Mouse (Mus musculus): ENCODE data around the gene Slc12a8. TPM values are rescaled to one million over a fixed set of nuclear protein-coding genes. Genes with fewer than 3 reads are reported as not detected.

Gene Slc12a8
- polyA plus RNA-seq (2014; fragmentation: Nextera tagmentation; extraction: Ambion mirVana), result 1.2 and 1.3 TPM in 2 replicates

- Histone ChIP-seq H3K4me3 (ENCODE audit: low read depth, low read length) (peak within 1 kb of the TSS; percentile 25), H3K27me3 (ENCODE audit: control insufficient read depth, insufficient read depth, low read length) (no peaks in the 10 kb centered on the region), H3K4me1 (ENCODE audit: control insufficient read depth, insufficient read depth, low read length) (peaks cover 9% of the 10 kb centered on the region), H3K9ac (ENCODE audit: low read length) (peak within 1 kb of the TSS; percentile 64), H3K9me3 (ENCODE audit: control insufficient read depth, low read length) (no peaks in the 10 kb centered on the region), H3K36me3 (ENCODE audit: control insufficient read depth, insufficient read depth, low read length) (no peaks in the 10 kb centered on the region), H3K4me2 (peak within 1 kb of the TSS; percentile 62), H3K27ac (ENCODE audit: low read depth, low read length) (no peak within 1 kb of the TSS)
- peak; percentile 88 for DNase-seq (ENCODE audit: low spot score, missing footprints)
- ATAC-seq (ENCODE audit: low FRiP score), result peak; percentile 71
- WGBS, result 3% methylated on average over 27 of the region's 27 CpGs
These were observed at the start of gene Slc12a8 for GRCm38 (mm10) chr16:33516807-33517565. Gene Slc12a8 (plus strand): TSS chr16:33517328.

GRCm38 (mm10) chr16:33467451-33467850 is 49.7 kb upstream of the Slc12a8 start:
- 70% methylated on average over 6 of the region's 6 CpGs for WGBS
- Histone ChIP-seq H3K9ac (ENCODE audit: low read length) (no peak overlapping the region), H3K27ac (ENCODE audit: low read depth, low read length) (no peak overlapping the region), H3K4me1 (ENCODE audit: control insufficient read depth, insufficient read depth, low read length) (no peaks in the 10 kb centered on the region), H3K4me2 (no peak overlapping the region), H3K27me3 (ENCODE audit: control insufficient read depth, insufficient read depth, low read length) (no peaks in the 10 kb centered on the region), H3K9me3 (ENCODE audit: control insufficient read depth, low read length) (no peaks in the 10 kb centered on the region), H3K36me3 (ENCODE audit: control insufficient read depth, insufficient read depth, low read length) (peaks cover 2% of the 10 kb centered on the region; the same call in 1 of the 2 replicates), H3K4me3 (ENCODE audit: low read depth, low read length) (no peak overlapping the region)
- no peak for DNase-seq (ENCODE audit: low spot score, missing footprints)
- ATAC-seq (ENCODE audit: low FRiP score), result no peak

DNA sequence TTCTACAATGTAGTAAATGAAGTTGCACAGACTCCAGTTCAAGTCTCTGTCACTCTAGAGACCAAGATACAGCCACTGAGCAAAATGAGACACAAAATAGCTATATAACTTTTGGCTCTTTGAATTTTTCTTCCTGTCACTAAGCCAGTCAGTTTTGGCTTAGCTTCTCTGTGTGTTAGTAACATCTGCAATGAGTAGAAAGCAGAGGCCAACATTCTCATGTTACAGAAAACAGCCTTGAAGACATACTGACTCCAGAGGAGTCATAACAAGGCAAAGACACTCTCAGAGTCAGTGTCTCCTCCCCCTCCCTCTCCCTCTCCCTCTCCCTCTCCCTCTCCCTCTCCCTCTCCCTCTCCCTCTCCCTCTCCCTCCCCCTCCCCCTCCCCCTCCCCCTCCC is 47.2 kb upstream of the Slc12a8 start:
- no peak for ATAC-seq (ENCODE audit: low FRiP score)
- peaks cover 2% of the 10 kb centered on the region; the same call in 1 of the 2 replicates for H3K36me3 ChIP-seq (ENCODE audit: control insufficient read depth, insufficient read depth, low read length)

DNA sequence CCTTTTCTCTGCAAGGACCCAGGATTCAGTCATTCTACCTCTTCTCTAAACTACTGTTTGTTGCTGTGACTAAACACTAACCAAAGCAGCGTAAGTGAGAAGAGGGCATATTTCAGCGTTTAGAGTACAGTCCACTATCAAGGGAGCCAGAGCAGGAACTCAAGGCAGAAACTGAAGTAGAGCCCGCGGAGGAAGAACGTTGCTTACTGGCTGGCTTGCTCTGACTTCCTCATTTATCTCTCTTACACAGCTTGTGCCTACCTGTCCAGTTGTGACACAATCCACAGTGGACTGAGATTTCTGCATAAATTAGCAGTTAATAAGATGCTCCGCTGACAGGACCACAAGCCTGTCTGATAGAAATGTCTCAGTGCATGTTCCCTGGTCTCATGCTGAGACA is 42.7 kb upstream of the Slc12a8 start:
- peaks cover 11% of the 10 kb centered on the region for H3K36me3 ChIP-seq (ENCODE audit: control insufficient read depth, insufficient read depth, low read length)
- no peak overlapping the region for H3K4me2 ChIP-seq
- H3K9ac ChIP-seq (ENCODE audit: low read length), result no peak overlapping the region
- no peaks in the 10 kb centered on the region for H3K9me3 ChIP-seq (ENCODE audit: control insufficient read depth, low read length)
- no peaks in the 10 kb centered on the region for H3K4me1 ChIP-seq (ENCODE audit: control insufficient read depth, insufficient read depth, low read length)
- DNase-seq (ENCODE audit: low spot score, missing footprints) (no peak), ATAC-seq (ENCODE audit: low FRiP score) (no peak)
- H3K4me3 ChIP-seq (ENCODE audit: low read depth, low read length), result no peak overlapping the region
- 96% methylated on average over 6 of the region's 6 CpGs for WGBS
- no peaks in the 10 kb centered on the region for H3K27me3 ChIP-seq (ENCODE audit: control insufficient read depth, insufficient read depth, low read length)
- H3K27ac ChIP-seq (ENCODE audit: low read depth, low read length), result no peak overlapping the region

More for the DNA sequence above, 47.2 kb upstream of the Slc12a8 start:
- H3K4me1 ChIP-seq (ENCODE audit: control insufficient read depth, insufficient read depth, low read length), result no peaks in the 10 kb centered on the region
- H3K9me3 ChIP-seq (ENCODE audit: control insufficient read depth, low read length), result no peaks in the 10 kb centered on the region
- H3K4me2 ChIP-seq, result no peak overlapping the region
- H3K27ac ChIP-seq (ENCODE audit: low read depth, low read length), result no peak overlapping the region
- no peak overlapping the region for H3K4me3 ChIP-seq (ENCODE audit: low read depth, low read length)
- no peak overlapping the region for H3K9ac ChIP-seq (ENCODE audit: low read length)
- DNase-seq (ENCODE audit: low spot score, missing footprints), result no peak
- H3K27me3 ChIP-seq (ENCODE audit: control insufficient read depth, insufficient read depth, low read length), result no peaks in the 10 kb centered on the region

GRCm38 (mm10) chr16:33479926-33480325 is 37.2 kb upstream of the Slc12a8 start:
- no peak for DNase-seq (ENCODE audit: low spot score, missing footprints)
- H3K27ac ChIP-seq (ENCODE audit: low read depth, low read length), result no peak overlapping the region
- no peaks in the 10 kb centered on the region for H3K27me3 ChIP-seq (ENCODE audit: control insufficient read depth, insufficient read depth, low read length)
- H3K4me1 ChIP-seq (ENCODE audit: control insufficient read depth, insufficient read depth, low read length), result no peaks in the 10 kb centered on the region
- H3K36me3 ChIP-seq (ENCODE audit: control insufficient read depth, insufficient read depth, low read length), result peaks cover 15% of the 10 kb centered on the region
- no peak overlapping the region for H3K4me3 ChIP-seq (ENCODE audit: low read depth, low read length)
- no peaks in the 10 kb centered on the region for H3K9me3 ChIP-seq (ENCODE audit: control insufficient read depth, low read length)
- H3K9ac ChIP-seq (ENCODE audit: low read length), result no peak overlapping the region
- no peak for ATAC-seq (ENCODE audit: low FRiP score)
- H3K4me2 ChIP-seq, result no peak overlapping the region

DNA sequence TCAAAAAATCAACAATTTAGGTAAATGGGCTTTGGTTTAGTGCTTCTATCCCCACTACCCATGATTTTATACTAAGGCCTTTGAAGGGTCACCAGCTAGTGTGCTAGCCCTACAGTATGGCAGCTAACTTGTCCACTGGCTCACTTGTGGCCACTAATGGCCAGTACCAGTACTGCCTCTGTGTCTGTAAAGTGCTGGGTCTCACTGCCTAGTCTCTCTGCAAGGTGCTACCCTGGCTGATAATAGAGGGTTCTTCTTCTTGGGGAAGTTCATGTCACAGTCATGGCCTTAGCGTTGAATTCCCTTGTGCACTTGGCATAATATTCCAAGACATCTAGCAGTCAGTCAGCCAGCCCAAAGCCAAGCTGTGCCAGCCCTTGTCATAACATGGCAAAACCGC is 36.0 kb upstream of the Slc12a8 start:
- H3K27ac ChIP-seq (ENCODE audit: low read depth, low read length), result no peak overlapping the region
- H3K4me3 ChIP-seq (ENCODE audit: low read depth, low read length), result no peak overlapping the region
- no peaks in the 10 kb centered on the region for H3K27me3 ChIP-seq (ENCODE audit: control insufficient read depth, insufficient read depth, low read length)
- H3K9ac ChIP-seq (ENCODE audit: low read length), result no peak overlapping the region
- peaks cover 9% of the 10 kb centered on the region for H3K36me3 ChIP-seq (ENCODE audit: control insufficient read depth, insufficient read depth, low read length)
- DNase-seq (ENCODE audit: low spot score, missing footprints), result no peak
- no peaks in the 10 kb centered on the region for H3K9me3 ChIP-seq (ENCODE audit: control insufficient read depth, low read length)
- ATAC-seq (ENCODE audit: low FRiP score), result peak; percentile 57; the same call in 1 of the 2 replicates
- 95% methylated on average over 2 of the region's 2 CpGs for WGBS
- no peaks in the 10 kb centered on the region for H3K4me1 ChIP-seq (ENCODE audit: control insufficient read depth, insufficient read depth, low read length)
- no peak overlapping the region for H3K4me2 ChIP-seq

DNA sequence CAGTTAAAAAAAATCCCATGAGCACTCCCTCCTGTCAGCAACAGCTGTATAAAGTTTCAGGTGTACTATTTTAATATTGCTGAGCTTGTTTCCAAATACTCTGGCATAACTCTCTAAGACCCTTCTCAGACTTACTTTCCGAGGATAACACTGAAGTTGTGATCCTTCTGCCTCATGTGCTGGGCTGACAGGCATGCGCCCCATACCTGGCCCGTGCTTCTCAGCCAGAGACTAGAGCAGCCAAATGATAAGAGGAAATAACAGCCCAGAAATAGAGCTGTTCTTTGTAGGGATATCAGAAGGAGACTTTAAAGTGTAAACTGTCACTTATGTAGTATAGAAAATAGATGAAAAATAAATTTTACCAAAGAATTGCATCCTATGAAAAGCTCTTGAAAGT is 34.8 kb upstream of the Slc12a8 start:
- WGBS, result 93% methylated on average over 3 of the region's 3 CpGs
- peaks cover 9% of the 10 kb centered on the region; the same call in 1 of the 2 replicates for H3K36me3 ChIP-seq (ENCODE audit: control insufficient read depth, insufficient read depth, low read length)
- no peak overlapping the region for H3K4me3 ChIP-seq (ENCODE audit: low read depth, low read length)
- no peak for ATAC-seq (ENCODE audit: low FRiP score)
- H3K4me2 ChIP-seq, result no peak overlapping the region
- H3K9me3 ChIP-seq (ENCODE audit: control insufficient read depth, low read length), result no peaks in the 10 kb centered on the region
- H3K27me3 ChIP-seq (ENCODE audit: control insufficient read depth, insufficient read depth, low read length), result no peaks in the 10 kb centered on the region
- H3K27ac ChIP-seq (ENCODE audit: low read depth, low read length), result no peak overlapping the region
- H3K9ac ChIP-seq (ENCODE audit: low read length), result no peak overlapping the region
- DNase-seq (ENCODE audit: low spot score, missing footprints), result no peak
- H3K4me1 ChIP-seq (ENCODE audit: control insufficient read depth, insufficient read depth, low read length), result no peaks in the 10 kb centered on the region

DNA sequence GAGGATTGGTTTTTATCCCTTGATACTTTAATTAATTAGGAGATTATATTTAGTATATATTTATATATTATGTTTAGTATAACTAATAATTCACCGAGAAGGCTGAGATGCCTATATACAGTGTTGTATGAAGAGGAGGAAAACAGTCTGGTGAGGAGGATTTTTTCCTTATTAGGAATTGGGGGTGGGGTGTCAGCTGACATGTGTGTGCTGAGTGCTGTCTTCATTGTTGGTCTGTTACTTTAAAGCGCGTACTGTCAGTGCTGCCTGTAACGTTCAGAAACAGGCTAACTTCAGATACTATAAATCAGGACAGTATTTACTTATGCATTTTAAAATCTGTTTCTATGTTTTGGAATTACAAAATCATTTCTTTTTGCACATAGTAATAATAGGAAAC is 29.4 kb upstream of the Slc12a8 start:
- ATAC-seq (ENCODE audit: low FRiP score) (no peak), DNase-seq (ENCODE audit: low spot score, missing footprints) (no peak)
- H3K4me1 ChIP-seq (ENCODE audit: control insufficient read depth, insufficient read depth, low read length), result no peaks in the 10 kb centered on the region
- H3K9ac ChIP-seq (ENCODE audit: low read length), result no peak overlapping the region
- H3K27me3 ChIP-seq (ENCODE audit: control insufficient read depth, insufficient read depth, low read length), result no peaks in the 10 kb centered on the region
- peaks cover 6% of the 10 kb centered on the region; the same call in 1 of the 2 replicates for H3K36me3 ChIP-seq (ENCODE audit: control insufficient read depth, insufficient read depth, low read length)
- no peak overlapping the region for H3K27ac ChIP-seq (ENCODE audit: low read depth, low read length)
- H3K9me3 ChIP-seq (ENCODE audit: control insufficient read depth, low read length), result no peaks in the 10 kb centered on the region
- H3K4me2 ChIP-seq, result no peak overlapping the region
- WGBS, result 93% methylated on average over 4 of the region's 4 CpGs
- no peak overlapping the region for H3K4me3 ChIP-seq (ENCODE audit: low read depth, low read length)

DNA sequence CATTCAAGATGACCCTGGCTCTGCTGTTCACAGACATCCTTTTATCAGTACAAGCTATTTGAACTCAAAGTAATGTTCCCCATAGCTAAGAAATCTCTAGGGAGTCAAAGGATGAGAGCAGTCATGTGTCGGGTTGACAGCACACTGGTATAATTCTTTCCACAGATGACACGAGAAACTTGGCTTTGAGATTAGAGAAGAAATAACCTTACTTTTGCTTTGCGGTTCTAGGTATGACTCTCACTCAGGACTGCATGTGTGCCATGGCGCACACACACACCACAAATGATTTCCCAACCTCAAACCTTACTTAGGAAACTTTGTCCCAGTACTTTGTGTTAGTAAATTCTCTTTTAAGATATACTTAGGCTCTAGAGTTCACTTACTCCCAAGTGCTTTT is 22.8 kb upstream of the Slc12a8 start:
- peaks cover 9% of the 10 kb centered on the region; the same call in 1 of the 2 replicates for H3K36me3 ChIP-seq (ENCODE audit: control insufficient read depth, insufficient read depth, low read length)
- no peak for DNase-seq (ENCODE audit: low spot score, missing footprints)

More for the DNA sequence above, 22.8 kb upstream of the Slc12a8 start:
- H3K27me3 ChIP-seq (ENCODE audit: control insufficient read depth, insufficient read depth, low read length), result no peaks in the 10 kb centered on the region
- H3K9me3 ChIP-seq (ENCODE audit: control insufficient read depth, low read length), result no peaks in the 10 kb centered on the region
- no peak for ATAC-seq (ENCODE audit: low FRiP score)
- H3K27ac ChIP-seq (ENCODE audit: low read depth, low read length), result no peak overlapping the region
- no peak overlapping the region for H3K4me2 ChIP-seq
- H3K4me1 ChIP-seq (ENCODE audit: control insufficient read depth, insufficient read depth, low read length), result no peaks in the 10 kb centered on the region
- 89% methylated on average over 4 of the region's 4 CpGs for WGBS
- no peak overlapping the region for H3K4me3 ChIP-seq (ENCODE audit: low read depth, low read length)
- H3K9ac ChIP-seq (ENCODE audit: low read length), result no peak overlapping the region
